Mouse (Mus musculus) spleen, adult 2 months (tissue): Measurements from ENCODE around the gene Repin1.

Experiments used
- CTCF ChIP-seq: fragments of 200-500 bp; IDR thresholded peaks from 2 replicates; pipeline ENCODE4 v1.5.1; 2011; ENCODE audit warnings: mild to moderate bottlenecking, inconsistent platforms; ENCODE audit not compliant: insufficient read depth, insufficient read length, insufficient replicate concordance; ENCODE audit errors: extremely low read depth
- POLR2A ChIP-seq: fragments of 200-500 bp; IDR thresholded peaks from 2 replicates; pipeline ENCODE4 v1.6.1; 2011; ENCODE audit warnings: low read depth, low read length, inconsistent platforms

GRCm38 (mm10) chr6:48610657-48611056, 17.0 kb downstream of the Repin1 start:
- TF ChIP-seq CTCF (no peak), POLR2A (no peak)
